Mouse (Mus musculus): ENCODE results near the gene Nckap5l. TPM values are rescaled to one million over a fixed set of nuclear protein-coding genes. Genes with fewer than 3 reads are reported as not detected.

Gene Nckap5l
- polyA plus RNA-seq, 1 experiment from 2014 or later, result 12.8 TPM

- no peak for DNase-seq (ENCODE audit: low spot score)
- WGBS, result 72% methylated on average over 5 of the region's 5 CpGs
- H3K27ac ChIP-seq, result no peak overlapping the region
- no peak overlapping the region for H3K4me3 ChIP-seq
- H3K9me3 ChIP-seq, result no peaks in the 10 kb centered on the region
- no peaks in the 10 kb centered on the region for H3K4me1 ChIP-seq
- no peaks in the 10 kb centered on the region for H3K36me3 ChIP-seq
- H3K27me3 ChIP-seq (ENCODE audit: insufficient read depth, poor library complexity, severe bottlenecking), result no peaks in the 10 kb centered on the region
These were observed 81.3 kb downstream of the Nckap5l start for GRCm38 (mm10) chr15:99376240-99376639.

GRCm38 (mm10) chr15:99375581-99375980 is 82.0 kb downstream of the Nckap5l start:
- DNase-seq (ENCODE audit: low spot score), result no peak
- Histone ChIP-seq H3K27ac (no peak overlapping the region), H3K9me3 (no peaks in the 10 kb centered on the region), H3K4me3 (no peak overlapping the region), H3K4me1 (peaks cover under 1% of the 10 kb centered on the region; the same call in 1 of the 2 replicates), H3K36me3 (no peaks in the 10 kb centered on the region), H3K27me3 (ENCODE audit: insufficient read depth, poor library complexity, severe bottlenecking) (no peaks in the 10 kb centered on the region)
- WGBS, result 89% methylated on average over 3 of the region's 3 CpGs

GRCm38 (mm10) chr15:99375036-99375435 is 82.5 kb downstream of the Nckap5l start:
- no peak for DNase-seq (ENCODE audit: low spot score)
- WGBS, result 86% methylated on average over 5 of the region's 5 CpGs
- peaks cover 6% of the 10 kb centered on the region; the same call in 1 of the 2 replicates for H3K4me1 ChIP-seq
- no peaks in the 10 kb centered on the region for H3K9me3 ChIP-seq
- H3K36me3 ChIP-seq, result no peaks in the 10 kb centered on the region
- H3K27ac ChIP-seq, result no peak overlapping the region
- H3K27me3 ChIP-seq (ENCODE audit: insufficient read depth, poor library complexity, severe bottlenecking), result no peaks in the 10 kb centered on the region
- H3K4me3 ChIP-seq, result no peak overlapping the region

- no peaks in the 10 kb centered on the region for H3K9me3 ChIP-seq
- no peak for DNase-seq (ENCODE audit: low spot score)
- 78% methylated on average over 9 of the region's 9 CpGs for WGBS
- H3K27me3 ChIP-seq (ENCODE audit: insufficient read depth, poor library complexity, severe bottlenecking), result no peaks in the 10 kb centered on the region
- H3K4me3 ChIP-seq, result no peak overlapping the region
- H3K27ac ChIP-seq, result no peak overlapping the region
- H3K36me3 ChIP-seq, result no peaks in the 10 kb centered on the region
- peaks cover 23% of the 10 kb centered on the region for H3K4me1 ChIP-seq
These were observed 84.8 kb downstream of the Nckap5l start for GRCm38 (mm10) chr15:99372761-99373160.

Other genes with a start within 250 kb of the Nckap5l start
- 0.27 and 0.28 TPM in 2 replicates for gene Kcnh3, start 232.9 kb downstream of the Nckap5l start, polyA plus RNA-seq (2016; fragmentation: Nextera tagmentation; extraction: Ambion mirVana)
- gene Mcrs1, start 205.8 kb downstream of the Nckap5l start, polyA plus RNA-seq (2016; fragmentation: Nextera tagmentation; extraction: Ambion mirVana), result 174 and 196 TPM in 2 replicates
- gene Prpf40b, start 162.7 kb downstream of the Nckap5l start, polyA plus RNA-seq (2016; fragmentation: Nextera tagmentation; extraction: Ambion mirVana), result 40.0 and 54.7 TPM in 2 replicates
- 0.19 and 0.37 TPM in 2 replicates for gene Fam186b, start 161.9 kb downstream of the Nckap5l start, polyA plus RNA-seq (2016; fragmentation: Nextera tagmentation; extraction: Ambion mirVana)
- 14.3 and 17.5 TPM in 2 replicates for gene Fmnl3, start 87.3 kb downstream of the Nckap5l start, polyA plus RNA-seq (2016; fragmentation: Nextera tagmentation; extraction: Ambion mirVana)
- 295 and 308 TPM in 2 replicates for gene Tmbim6, start 64.9 kb downstream of the Nckap5l start, polyA plus RNA-seq (2016; fragmentation: Nextera tagmentation; extraction: Ambion mirVana)
- gene Bcdin3d, start 17.0 kb upstream of the Nckap5l start, polyA plus RNA-seq (2016; fragmentation: Nextera tagmentation; extraction: Ambion mirVana), result 11.8 and 13.7 TPM in 2 replicates
- 0.59 and 0.68 TPM in 2 replicates for gene Faim2, start 70.4 kb upstream of the Nckap5l start, polyA plus RNA-seq (2016; fragmentation: Nextera tagmentation; extraction: Ambion mirVana)
- 0.15 TPM in 1 of 2 replicates, not detected in the other for gene Aqp2, start 121.3 kb upstream of the Nckap5l start, polyA plus RNA-seq (2016; fragmentation: Nextera tagmentation; extraction: Ambion mirVana)
- gene Aqp5, start 133.0 kb upstream of the Nckap5l start, polyA plus RNA-seq (2016; fragmentation: Nextera tagmentation; extraction: Ambion mirVana), result 3.5 and 5.3 TPM in 2 replicates
- gene Aqp6, start 143.7 kb upstream of the Nckap5l start, polyA plus RNA-seq (2016; fragmentation: Nextera tagmentation; extraction: Ambion mirVana), result 0.06 TPM in 1 of 2 replicates, not detected in the other
- 138 TPM in 2 replicates for gene Racgap1, start 193.9 kb upstream of the Nckap5l start, polyA plus RNA-seq (2016; fragmentation: Nextera tagmentation; extraction: Ambion mirVana)
- gene Asic1, start 212.6 kb upstream of the Nckap5l start, polyA plus RNA-seq (2016; fragmentation: Nextera tagmentation; extraction: Ambion mirVana), result 3.2 and 5.2 TPM in 2 replicates
- gene Smarcd1, start 244.4 kb upstream of the Nckap5l start, polyA plus RNA-seq (2016; fragmentation: Nextera tagmentation; extraction: Ambion mirVana), result 31.1 and 45.5 TPM in 2 replicates
- gene Gm17349, start 247.7 kb upstream of the Nckap5l start, polyA plus RNA-seq (2016; fragmentation: Nextera tagmentation; extraction: Ambion mirVana), result not detected in 2 replicates

Measured in heart, embryonic 10.5 days (tissue).